Mouse (Mus musculus) B cell, adult 2 months (primary cell): ENCODE measurements around the gene Unc119b.
A peak's percentile ranks its signal among the peaks of the same experiment; 100 is the strongest.
"Not testable (repeated sequence)": the region's sequence is repeated elsewhere in the genome, so short reads cannot be mapped to it uniquely, and the experiment has no call there.

ENCODE experiments used
- DNase-seq, 2 experiments: peaks; one replicate each; pipeline ENCODE4 v3.0.0; 2022

Unc119b gene

DNA sequence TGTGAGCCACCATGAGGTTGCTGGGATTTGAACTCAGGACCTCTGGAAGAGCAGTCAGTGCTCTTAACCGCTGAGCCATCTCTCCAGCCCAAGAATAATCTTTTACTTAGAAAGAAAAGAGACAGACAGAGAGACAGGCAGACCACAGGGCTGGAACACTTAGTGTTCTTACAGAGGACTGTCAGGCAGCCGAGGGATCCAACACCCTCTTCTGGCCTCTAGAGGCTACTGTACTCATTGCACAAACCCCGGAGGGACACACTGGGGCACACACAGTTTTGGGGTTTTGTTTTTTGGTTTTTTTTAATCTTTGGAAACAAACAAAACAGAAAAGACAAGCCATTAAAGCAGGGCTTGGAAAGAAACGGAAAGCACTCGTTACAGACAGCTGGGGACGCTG, 5.4 kb downstream of the Unc119b start:
- DNase-seq, result no peak

DNA sequence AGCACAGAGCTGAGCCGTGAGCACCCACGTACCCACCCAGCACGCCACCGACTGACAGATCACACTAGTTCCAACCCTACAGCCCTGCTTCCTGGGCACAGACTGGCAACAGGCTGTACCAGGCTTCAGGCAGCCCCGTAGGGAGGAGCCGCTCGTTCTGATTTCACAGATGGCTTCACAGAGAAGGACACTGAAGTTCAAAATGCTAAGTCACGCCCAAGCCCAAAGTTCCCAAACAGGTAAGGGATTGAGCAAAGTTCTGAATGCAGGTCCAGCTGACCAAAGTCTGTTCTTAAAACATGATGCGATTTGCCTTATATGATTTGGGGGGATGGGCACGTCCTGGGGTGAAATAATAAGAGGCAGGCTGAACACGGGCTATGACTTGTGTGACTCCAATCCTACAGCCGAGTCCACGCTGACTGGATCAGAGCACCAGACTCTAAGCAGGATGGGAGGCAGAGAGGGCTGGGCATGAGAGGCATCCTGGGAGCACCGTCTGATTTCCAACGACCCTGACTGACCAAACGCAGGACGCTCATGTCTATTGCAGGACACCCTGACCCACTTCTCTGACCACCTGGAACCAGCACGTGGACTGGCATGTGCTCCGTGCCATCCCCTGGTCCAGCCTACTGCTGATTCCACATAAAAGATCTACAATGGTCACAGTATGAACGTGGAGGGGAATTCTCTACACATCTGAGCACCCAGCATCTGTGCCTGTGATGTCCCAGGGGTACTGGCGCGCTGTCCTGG, 7.2 kb downstream of the Unc119b start:
- no peak for DNase-seq

DNA sequence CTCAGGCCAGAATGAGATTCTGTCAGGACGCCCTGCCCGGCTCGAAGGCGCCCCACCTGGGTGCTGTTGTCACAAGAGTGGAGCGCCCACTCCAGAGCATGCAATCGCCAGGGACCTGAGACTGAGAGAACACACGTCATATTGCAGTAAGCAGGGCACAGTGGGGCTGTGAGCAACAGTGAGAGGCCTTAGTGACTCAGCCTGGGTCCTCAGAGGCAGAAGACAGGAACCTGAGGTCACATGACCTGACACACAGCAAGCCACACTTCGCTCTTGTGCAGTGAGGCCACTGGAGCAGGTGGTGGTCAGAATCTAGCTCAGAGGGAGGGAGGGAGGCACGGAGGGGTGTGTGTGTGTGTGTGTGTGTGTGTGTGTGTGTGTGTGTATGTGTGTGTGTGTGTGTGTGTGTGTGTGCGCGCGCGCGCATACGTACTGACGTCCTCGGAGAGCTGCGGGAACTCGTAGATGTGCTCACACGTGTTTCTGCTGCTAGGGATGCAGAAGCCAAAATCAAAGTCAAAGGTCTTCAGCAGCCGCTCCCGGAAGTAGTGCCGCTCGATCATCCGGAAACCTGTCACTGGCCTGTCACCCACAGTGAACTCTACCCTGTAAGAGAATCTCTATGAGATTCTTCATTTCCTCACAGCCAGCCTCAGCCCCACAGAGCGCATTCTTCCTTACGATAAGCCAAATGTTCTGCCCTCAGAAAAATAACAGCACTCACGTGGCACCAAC, 8.0 kb downstream of the Unc119b start:
- peak in 1 of 2 experiments; percentile 12 for DNase-seq

DNA sequence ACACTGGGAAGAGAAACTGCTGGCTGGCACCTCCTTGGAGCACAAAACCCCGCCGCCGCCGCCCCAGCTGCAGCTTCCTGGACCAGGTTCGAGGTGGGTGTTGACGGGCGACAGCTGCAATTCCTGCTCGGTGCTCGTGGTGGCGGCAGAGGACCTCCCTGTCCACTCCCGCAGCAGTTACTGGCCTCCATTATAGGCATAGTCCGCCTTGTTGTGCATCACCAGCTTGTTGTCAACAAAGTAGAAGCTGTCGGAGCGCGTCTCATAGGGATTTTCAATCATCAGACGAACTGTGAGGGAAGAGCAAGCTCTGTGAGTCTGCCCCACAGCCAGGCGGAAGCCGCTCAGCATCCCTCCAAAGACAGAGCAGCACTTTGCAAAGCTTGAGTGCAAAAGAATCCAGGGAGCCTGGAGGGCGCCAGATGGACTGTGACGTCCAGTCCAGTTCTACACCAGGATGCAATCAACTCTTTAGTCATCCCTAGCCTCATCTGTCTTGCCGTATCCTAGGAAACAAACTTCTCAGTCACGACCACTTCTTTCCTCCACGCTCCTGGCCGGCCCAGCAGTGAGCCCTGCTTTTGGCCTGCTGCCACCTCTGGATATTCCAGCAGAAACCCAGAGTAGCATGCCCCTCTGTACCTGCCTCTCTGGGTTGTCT, 9.4 kb downstream of the Unc119b start:
- DNase-seq, result peak; percentile 85 to 86

DNA sequence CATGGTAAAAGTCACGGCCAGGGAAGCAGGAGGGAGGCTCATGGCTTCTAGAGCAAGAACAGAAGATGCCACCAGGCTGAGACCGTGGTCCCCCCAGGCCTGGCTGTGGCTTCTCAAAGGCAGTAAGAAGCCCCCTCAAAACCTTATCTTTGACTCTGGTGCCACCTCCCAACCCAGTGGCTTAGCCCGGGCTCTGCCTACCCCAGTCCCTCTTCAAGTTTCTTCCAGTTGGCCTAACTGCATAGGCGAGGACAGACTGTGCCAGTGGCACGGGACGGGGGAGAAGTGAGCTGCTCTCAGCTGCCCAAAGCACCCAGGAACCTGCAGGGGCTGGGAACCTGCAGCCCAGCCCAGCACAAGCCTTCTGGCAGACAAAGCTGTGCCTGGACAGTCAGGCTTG, 10.1 kb downstream of the Unc119b start:
- DNase-seq, result no peak

DNA sequence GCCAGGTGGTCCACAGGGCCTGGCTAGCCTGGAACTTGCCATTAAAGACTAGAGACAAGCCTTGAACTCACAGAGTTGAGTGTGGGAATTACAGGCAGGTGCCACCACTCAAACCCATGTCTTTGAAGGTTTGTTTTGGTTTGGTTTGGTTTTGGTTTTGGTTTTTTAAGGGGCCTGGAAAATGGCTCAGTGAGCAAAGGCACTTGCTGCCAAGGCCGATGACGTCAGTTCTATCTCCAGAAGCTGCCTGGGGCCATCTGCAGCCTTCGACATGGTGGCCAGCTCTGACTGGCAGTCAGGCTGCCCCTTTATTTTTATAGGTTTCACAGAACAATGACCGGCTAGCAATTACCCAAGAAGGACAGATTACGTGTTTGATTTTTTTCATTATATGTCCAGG, 13.8 kb downstream of the Unc119b start:
- DNase-seq, result no peak

DNA sequence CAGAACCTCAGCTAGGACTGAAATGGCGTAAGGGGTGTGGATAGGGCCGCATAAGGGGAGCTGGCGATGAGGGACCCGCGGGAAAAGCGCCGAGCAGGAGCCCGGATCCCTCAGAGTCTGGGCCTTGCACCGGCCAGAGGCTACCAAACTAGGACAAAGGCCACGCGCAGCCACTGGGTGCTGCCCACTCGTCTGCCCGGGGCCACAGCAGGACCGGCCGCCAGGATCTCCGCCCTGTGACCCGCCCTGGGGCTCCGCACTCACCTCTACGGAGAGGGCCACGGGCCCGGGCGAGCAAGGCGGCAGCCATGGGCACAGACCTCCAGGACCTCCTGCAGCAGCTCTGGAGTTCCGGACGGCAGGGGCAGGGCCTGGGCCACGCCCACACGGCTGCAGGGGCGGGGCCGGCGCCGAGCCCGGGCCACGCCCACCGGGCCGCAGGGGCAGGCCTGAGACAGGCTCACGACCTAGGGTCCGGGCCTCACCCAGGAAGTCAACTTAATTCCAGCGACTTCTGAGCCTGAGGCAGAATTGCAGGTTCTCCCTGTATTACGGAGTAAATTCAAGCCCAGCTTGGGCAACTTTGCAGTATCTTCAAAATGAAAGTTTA, 15.7 kb downstream of the Unc119b start, which contains the start of gene Acads:
Gene Acads, minus strand, starts transcription at position 386 of the 610 bp plus-strand sequence.
- peak; percentile 93 to 94 for DNase-seq

DNA sequence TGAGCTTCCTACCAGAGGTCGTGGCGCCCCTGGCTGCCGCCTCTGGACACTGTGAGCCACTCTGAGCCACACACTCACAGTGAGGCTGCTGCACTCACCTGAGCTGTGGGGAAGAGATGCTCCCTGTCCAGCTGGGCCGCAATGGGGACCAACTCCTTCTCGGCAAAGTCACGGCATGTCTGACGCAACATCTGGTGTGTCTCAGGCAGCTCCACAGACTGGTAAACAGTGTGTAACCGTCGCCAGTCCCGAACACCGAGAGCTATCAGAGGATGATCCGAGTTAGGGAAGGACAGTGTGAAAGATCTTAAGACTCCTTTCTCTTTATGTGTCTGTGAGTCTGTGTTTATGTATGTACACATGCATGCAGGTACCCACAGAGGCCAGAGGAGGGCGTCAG, 17.3 kb downstream of the Unc119b start:
- no peak for DNase-seq

DNA sequence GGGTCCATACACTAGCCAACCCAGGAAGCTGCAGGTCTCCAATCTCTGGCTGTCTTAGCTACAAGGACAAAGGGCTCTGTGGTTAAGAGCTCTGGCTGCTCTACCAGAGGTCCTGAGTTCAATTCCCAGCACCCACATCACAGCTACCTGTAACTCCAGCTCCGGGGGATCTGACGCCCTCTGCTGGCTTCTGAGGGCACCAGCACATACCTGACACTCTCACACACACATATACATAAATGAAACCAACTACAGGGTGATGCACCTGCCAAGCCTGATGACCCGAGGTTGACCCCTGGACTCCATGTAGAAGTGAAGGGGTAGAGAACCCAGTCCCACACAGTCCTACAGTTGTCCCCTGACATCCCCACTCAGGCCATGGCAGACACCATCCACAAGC, 18.3 kb downstream of the Unc119b start:
- DNase-seq, result no peak

DNA sequence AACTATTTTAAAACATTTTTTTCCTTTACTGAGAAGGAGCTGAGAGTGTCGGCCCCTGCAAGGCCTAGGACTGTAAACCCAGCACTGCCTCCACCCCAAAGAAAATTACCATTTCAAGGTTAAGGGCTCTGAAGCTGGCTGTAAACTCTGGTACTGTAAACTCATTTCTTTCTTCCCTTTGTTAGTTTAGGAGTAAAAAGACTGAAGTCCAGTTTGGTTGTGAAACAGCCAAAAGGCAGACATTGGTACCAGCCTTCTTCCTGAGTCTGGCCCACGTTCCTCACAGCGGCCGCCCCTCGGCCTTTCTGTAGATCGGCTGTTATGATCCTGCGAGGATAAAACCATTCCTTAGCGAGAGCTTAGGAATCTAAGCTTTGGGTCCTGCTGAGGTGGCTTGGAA, 20.3 kb downstream of the Unc119b start:
- DNase-seq, result no peak

DNA sequence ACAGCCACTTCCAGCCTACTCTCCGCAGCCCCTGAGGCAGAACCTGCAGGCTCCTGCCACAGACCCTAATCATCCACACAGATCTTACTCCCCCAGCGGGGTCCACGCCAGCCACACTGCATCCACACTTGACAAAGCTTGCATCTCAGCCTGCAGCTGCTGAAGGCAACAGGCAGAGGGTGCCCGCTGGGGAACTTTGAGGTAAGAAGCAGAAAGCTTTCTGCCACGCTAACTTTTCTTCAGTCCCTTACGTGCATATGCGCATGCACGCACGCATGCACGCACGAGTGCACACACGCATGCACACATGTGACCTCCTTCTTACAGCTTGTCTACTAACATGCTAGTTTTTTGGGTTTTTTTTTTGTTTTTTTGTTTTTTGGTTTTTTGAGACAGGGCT, 21.5 kb downstream of the Unc119b start:
- DNase-seq, result no peak

DNA sequence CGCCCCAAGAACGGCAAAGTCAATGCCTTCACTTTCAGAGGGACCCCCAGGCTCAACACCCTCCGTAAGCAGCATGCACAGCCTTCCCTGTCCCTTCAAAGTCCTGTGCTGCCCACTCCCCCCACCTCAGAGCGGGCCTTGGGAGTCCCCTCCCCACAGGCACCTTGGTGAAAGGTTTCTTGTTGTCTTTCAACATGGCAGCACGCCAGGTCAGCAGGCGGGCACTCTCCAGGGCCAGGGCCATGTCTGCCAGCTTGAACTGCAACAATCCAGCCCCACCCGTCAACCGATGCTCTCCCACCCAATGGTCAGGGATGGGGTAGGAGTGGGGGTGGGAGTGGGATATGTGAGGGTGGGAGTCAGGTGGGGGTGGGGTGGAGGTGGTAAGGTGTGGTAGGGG, 23.6 kb downstream of the Unc119b start:
- DNase-seq, result no peak

DNA sequence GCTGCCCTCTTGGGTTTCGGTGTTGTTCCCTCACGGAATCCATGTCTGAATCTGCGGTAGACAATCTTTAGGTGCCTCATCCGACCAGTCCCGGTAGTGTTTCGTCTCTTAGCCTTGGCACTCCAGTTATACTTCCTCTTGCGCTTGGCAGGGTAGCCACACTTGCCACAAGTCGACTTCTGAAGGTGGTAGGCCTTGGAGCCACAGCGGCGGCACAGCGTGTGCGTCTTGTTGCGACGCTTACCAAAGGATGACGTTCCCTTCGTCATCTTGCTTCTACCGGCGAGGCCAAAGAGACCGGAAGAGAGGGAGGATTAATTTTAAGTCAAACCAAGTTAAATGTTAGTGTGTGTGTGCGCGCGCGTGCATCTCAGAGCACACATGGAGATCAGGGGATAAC, 31.5 kb downstream of the Unc119b start:
- not testable (repeated sequence) for DNase-seq

DNA sequence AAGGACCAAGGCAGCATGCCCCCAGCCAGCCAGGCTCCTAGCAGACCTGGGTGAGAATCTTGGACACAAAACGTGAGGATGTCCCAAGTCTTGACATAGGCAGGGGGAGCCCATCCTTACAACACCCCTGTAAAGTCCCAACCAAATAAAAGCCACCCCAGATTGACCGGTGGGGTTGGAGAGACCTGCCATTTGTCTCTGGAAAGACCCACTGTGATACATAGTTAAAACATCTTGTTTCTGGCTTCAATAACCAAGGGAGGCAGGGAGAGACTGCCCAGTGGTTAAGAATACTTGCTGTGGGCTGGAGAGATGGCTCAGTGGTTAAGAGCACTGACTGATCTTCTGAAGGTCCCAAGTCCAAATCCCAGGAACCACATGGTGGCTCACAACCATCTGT, 32.5 kb downstream of the Unc119b start:
- DNase-seq, result no peak

DNA sequence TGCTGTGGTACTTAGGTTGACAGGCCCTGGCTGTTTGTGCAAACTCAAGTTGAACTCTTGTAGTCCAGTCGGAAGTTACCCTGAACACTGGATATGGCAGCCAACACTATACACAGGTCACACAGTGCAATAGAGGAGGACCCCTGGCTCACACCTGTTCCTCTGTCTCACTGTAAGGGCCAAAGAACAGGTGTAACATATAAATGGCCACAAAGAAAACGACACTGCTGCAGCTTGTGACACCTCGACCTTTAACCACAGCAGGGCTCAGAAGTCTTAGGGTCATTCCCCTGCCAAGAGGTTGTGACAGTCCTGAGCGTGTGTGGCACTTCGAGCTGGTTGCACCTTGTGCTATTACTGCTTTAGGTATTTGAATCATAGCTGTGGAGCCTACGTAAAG, 34.3 kb downstream of the Unc119b start:
- DNase-seq, result no peak

DNA sequence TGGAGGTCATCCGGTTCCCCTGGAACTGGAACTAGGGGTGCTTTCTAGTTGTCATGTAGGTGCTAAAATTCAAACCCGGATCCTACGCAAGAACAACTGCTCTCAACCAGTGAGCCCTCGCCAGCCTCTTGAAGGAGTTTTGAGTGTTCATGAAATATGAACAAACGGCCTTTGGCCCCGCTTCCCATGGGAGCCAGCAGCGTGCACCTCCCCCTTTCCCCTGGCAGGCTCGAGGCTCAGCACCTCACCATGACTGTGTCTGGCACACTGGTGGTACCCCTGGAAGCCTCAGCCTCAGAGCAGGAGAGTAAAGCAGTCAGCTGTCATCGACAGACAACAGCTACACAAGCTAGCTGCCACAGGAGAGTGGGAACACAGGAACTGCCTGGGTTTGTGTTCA, 34.8 kb downstream of the Unc119b start:
- no peak for DNase-seq

DNA sequence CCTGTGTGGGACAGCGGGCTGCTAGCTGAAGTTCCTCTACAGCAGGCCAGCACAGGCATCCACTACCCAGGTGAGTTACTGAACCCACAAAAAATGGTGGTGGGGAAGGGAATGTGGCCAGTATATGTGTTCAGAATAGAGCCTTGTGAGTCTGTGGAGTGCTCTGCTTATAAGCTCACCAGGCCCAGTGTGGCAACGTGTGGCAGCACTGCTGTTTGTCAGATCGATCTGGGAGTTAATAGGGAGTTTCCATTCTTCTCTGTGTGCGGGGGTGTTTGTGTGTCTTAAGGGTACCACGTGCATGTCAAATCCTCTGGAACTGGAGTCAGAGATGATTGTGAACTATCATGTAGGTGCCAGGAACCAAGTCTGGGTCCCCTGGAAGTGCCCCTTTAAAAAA, 35.2 kb downstream of the Unc119b start:
- DNase-seq, result no peak

DNA sequence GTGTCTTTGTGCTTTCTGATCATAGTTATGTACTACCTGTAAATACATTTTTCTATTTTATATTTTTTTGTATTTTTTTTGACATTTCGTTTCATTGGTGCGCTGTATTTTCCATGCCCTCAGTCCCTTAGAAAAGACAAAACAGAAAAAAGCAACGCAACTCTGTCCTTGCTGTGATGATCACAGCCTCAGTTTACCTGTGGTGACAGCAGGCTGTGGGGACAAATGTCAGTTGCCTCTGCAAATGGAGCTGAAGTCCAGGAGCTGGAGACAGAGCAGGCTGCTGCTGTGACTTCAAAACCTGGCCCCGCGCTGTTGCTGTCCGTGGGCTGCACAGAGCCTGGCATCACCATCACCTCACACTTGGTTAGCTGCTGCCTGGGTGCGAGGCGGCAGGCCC, 36.6 kb downstream of the Unc119b start, which contains the start of gene Gm10401:
Gene Gm10401, minus strand, starts transcription at position 101 of the 400 bp plus-strand sequence.
- DNase-seq, result no peak

DNA sequence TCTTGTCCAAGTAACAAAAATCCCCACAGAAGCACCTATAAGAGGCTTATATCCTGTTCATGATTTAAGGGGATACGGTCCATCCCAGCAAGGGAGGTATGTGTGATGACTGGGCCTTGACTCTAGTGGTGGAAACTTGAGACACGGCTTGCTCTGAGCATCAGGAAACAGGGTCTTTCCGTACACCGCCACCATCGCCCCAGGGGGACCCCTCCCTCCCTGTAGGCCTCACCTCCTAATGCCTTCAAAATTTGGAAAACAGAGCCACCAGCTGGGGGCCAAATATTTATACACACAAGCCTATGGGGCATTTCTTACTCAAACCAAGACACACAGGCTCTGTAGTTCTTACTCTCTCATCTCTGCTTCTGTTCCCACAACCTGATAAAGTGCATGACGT, 43.0 kb downstream of the Unc119b start:
- DNase-seq, result no peak

DNA sequence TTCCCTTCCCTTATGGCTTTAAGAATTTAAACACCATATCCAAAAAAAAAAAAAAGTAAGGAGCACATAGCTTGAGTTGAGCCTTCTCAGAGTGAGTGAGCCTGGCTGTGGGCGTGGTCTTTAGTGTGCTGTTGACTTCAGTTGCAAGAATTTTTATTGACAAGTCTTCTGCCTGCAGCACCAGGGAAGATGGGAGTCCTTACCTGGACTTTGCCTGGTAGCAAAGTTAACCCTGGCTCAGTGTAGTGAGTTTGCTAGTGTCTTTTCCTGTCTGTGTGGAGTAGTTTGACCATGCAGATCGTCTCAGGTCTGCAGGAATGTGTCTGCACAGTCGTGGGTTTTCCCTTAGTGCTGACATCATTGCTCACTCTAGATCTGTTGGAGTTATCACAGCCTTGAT, 43.8 kb downstream of the Unc119b start:
- DNase-seq, result no peak

DNA sequence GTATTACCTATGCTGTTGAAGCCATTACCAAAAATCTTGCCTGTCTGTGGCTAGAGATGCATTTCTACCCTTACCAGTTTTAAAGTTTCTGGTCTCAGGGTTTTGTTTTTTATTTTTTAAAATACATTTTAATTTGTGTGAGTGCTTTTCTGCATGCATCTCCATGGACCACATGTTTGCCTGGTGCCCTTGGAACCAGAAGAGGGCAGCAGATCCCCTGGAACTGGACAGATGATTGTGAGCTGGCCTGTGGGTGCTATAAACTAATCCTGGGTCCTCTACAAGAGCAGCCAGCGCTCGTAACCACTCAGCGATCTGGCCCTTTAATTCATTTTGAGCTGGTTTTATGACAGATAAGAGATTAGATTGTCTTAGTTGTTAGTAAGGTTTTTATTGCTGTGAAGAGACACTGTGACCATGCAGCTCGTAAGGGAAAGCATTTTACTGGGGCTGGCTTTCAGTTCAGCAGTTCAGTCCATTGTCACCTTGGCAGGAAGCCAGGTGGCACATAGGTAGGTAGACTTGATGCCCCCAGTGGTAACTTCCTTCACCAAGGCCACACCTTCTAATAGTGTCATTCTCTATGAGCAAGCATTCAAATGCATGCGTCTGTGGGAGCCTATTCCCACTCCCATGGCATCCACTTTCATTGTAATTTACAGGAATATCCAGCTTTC, 45.0 kb downstream of the Unc119b start:
- DNase-seq, result no peak

DNA sequence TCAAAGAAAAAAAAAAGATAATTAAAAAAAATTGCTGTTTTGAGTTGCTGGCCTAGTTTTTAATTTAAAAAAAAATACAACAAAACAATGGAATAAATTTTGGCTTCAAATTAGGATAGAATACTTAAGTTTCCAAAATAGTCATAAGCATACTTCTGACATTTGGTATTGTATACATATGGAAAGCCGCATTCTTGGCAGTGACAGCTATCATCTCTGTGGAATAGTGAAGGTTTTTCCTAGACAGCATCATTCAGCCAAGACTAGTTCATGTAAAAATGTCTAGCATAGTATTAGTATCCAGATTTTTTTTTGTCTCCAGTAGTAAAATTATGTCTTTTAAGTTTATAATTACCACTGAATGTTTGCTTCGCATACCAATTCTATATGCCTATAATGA, 49.1 kb downstream of the Unc119b start:
- DNase-seq, result no peak

DNA sequence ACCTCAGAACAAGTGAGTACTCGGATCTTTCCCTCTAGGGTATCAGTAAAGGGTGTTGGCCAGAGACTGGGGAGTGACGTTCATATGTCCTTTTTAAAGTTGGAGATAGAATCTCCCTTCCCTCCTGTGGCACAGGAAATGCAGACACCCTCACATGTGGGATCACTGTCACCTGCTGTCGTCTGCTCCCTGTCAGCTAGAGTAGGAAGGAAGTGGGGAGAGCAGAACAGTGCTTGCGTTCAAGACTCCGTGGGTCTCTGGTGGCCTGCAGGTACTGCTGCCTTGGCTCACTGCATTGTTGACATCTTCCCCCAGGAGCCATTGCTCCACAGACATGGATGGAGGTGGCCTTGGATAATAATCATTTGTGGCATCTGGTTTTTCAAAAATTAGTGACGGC, 51.3 kb downstream of the Unc119b start:
- no peak for DNase-seq
